Mouse (Mus musculus) heart, postnatal 14 days (tissue): ENCODE data around the gene Urb1. TPM values are rescaled to one million over a fixed set of nuclear protein-coding genes. Genes with fewer than 3 reads are reported as not detected.
A peak's percentile ranks its signal among the peaks of the same experiment; 100 is the strongest.

Source experiments
- DNase-seq, 2 experiments: peaks; one replicate each; pipeline ENCODE4 v3.0.0; 2021 to 2022
- intact Hi-C: fragments of 180-260 bp; cut with DNase I; formaldehyde crosslinking; loops from one replicate; pipeline ENCODE4 v1.15.1; 2025
- total RNA-seq, 2 experiments: library from RNA; stranded (reverse); gene quantifications; 2 replicates each; pipeline ENCODE4 v1.2.3; 2021

Urb1 gene
- total RNA-seq, 2 experiments from 2014 or later, result 5.9 to 8.9 TPM

- intact Hi-C loops, result loop anchor here (5.0 to 10.0 kb wide), 2 partner anchors 83 to 516 kb away; no protein-coding TSS in a partner anchor
- DNase-seq, result no peak
These were observed 99.9 kb downstream of the Urb1 start for GRCm38 (mm10) chr16:90710313-90710712.

GRCm38 (mm10) chr16:90709711-90710289, 100.4 kb downstream of the Urb1 start:
- peak; percentile 66 to 68 for DNase-seq
- intact Hi-C loops, result loop anchor here (5.0 to 10.0 kb wide), 2 partner anchors 82 to 515 kb away; no protein-coding TSS in a partner anchor

- intact Hi-C loops, result no loop called here
- peak; percentile 25 to 62 for DNase-seq
These were observed 103.9 kb downstream of the Urb1 start for GRCm38 (mm10) chr16:90706279-90706678.

GRCm38 (mm10) chr16:90704161-90704825, 105.9 kb downstream of the Urb1 start:
- peak in 1 of 2 experiments; percentile 29 for DNase-seq
- intact Hi-C loops, result loop anchor here (5.0 kb wide), 1 partner anchor 87 kb away; no protein-coding TSS in a partner anchor

- no peak for DNase-seq
- intact Hi-C loops, result loop anchor here (5.0 kb wide), 1 partner anchor 86 kb away; no protein-coding TSS in a partner anchor
These were observed 106.6 kb downstream of the Urb1 start for GRCm38 (mm10) chr16:90703646-90704045.

- DNase-seq, result no peak
- intact Hi-C loops, result loop anchor here (5.0 kb wide), 1 partner anchor 84 kb away; no protein-coding TSS in a partner anchor
These were observed 108.7 kb downstream of the Urb1 start for GRCm38 (mm10) chr16:90701541-90701940.

Other genes with a start within 250 kb of the Urb1 start
- gene Mis18a, start 83.0 kb downstream of the Urb1 start, total RNA-seq, result 1 to 10 TPM; 4.6 to 5.7 TPM
- gene Mrap, start 72.2 kb downstream of the Urb1 start, total RNA-seq, result 10 to 100 TPM; 16.5 to 18.8 TPM
- 1 to 10 TPM; 2.3 to 2.7 TPM for gene Eva1c, start 16.3 kb upstream of the Urb1 start, total RNA-seq
- 10 to 100 TPM; 25.6 to 28.3 TPM for gene Cfap298, start 124.7 kb upstream of the Urb1 start, total RNA-seq
- 10 to 100 TPM; 28.6 to 32.5 TPM for gene Synj1, start 200.9 kb upstream of the Urb1 start, total RNA-seq
- 10 to 100 TPM; 20.3 to 21.1 TPM for gene Paxbp1, start 234.1 kb upstream of the Urb1 start, total RNA-seq